Mouse (Mus musculus) liver, postnatal 0 days (tissue): ENCODE measurements around the gene Gm20388. TPM values are rescaled to one million over a fixed set of nuclear protein-coding genes. Genes with fewer than 3 reads are reported as not detected.

Source experiments
- ATAC-seq: fragments of 200-750 bp; cut with Nextera tagmentation; 2 replicates; pipeline ENCODE4 v1.8.0; 2017; ENCODE audit warnings: mild to moderate bottlenecking, moderate library complexity
- DNase-seq: peaks from one replicate; pipeline ENCODE4 v3.0.0-alpha.2; 2016
- H3K27ac ChIP-seq: fragments of 300-500 bp; sonication (generic); 2 replicates; pipeline ENCODE4 v1.5.1; 2014; ENCODE audit warnings: antibody characterized with exemption, moderate library complexity, mild to moderate bottlenecking, low read depth
- H3K27me3 ChIP-seq: fragments of 300-500 bp; sonication (generic); 2 replicates; pipeline ENCODE4 v1.6.1; 2014; ENCODE audit warnings: low read length, control low read depth, mixed read lengths; ENCODE audit not compliant: insufficient read depth
- H3K36me3 ChIP-seq: fragments of 300-500 bp; sonication (generic); replicated peaks from 2 replicates; pipeline ENCODE4 v1.6.1; 2014; ENCODE audit warnings: mild to moderate bottlenecking, control low read depth, low read length, moderate library complexity, mixed read lengths; ENCODE audit not compliant: insufficient read depth
- H3K4me1 ChIP-seq: fragments of 300-500 bp; sonication (generic); 2 replicates; pipeline ENCODE4 v1.6.1; 2014; ENCODE audit warnings: antibody characterized with exemption, mild to moderate bottlenecking, control low read depth; ENCODE audit not compliant: insufficient read depth
- H3K4me2 ChIP-seq: fragments of 300-500 bp; sonication (generic); 2 replicates; pipeline ENCODE4 v1.6.1; 2014; ENCODE audit warnings: low read depth, mild to moderate bottlenecking, low read length, moderate library complexity, mixed read lengths
- H3K4me3 ChIP-seq: fragments of 300-500 bp; sonication (generic); 2 replicates; pipeline ENCODE4 v1.5.1; 2014; ENCODE audit warnings: low read depth, low read length
- H3K9ac ChIP-seq: fragments of 300-500 bp; sonication (generic); replicated peaks from 2 replicates; pipeline ENCODE4 v1.6.1; 2014; ENCODE audit warnings: mild to moderate bottlenecking, moderate library complexity
- H3K9me3 ChIP-seq: fragments of 300-500 bp; sonication (generic); 2 replicates; pipeline ENCODE4 v1.6.1; 2016; ENCODE audit warnings: mild to moderate bottlenecking, control low read depth, low read length, mixed read lengths
- CTCF ChIP-seq: sonication (generic); IDR thresholded peaks from 2 replicates; pipeline ENCODE4 v1.5.1; 2016; ENCODE audit warnings: antibody characterized with exemption, low read depth
- EP300 ChIP-seq: IDR thresholded peaks from 2 replicates; pipeline ENCODE4 v1.6.1; 2016; ENCODE audit warnings: antibody characterized with exemption, low read depth, mild to moderate bottlenecking
- WGBS: fragments of 180-500 bp; shearing (Covaris S2); extraction: QIAGEN DNeasy Blood & Tissue Kit; methylation state at CpG from one replicate; pipeline ENCODE4 v1.1.7; 2014; ENCODE audit not compliant: insufficient replicate concordance; 5-methylcytosine and 5-hydroxymethylcytosine counted together
- polyA plus RNA-seq: library from polyadenylated mRNA; unstranded; fragments of >200 nt; fragmentation: Nextera tagmentation; extraction: Ambion mirVana; gene quantifications from 2 replicates; pipeline ENCODE4 v1.2.1, GENCODE M21; 2015

Gene Gm20388
- polyA plus RNA-seq, 1 experiment from 2014 or later: not detected

DNA sequence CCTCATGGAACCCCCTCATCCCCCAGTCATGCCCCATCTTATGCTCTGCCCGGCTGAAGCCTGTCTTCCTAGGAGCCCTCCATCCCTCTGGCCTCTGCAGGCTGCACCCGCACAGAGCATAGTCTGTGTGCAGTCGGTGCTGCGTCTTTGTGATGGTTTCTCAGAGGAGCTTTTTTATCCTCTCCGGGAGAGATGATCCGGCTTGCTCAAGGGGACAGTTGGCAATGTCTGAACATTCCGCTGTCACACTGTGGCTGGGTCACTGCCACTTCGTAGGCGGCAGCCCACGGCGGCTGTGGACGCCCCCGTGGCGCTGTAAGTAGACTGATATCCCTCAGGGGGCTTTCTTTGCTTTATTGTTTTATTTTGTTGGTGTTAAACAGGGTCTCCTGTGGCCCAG is 500.4 kb downstream of the Gm20388 start:
- no peaks in the 10 kb centered on the region for H3K36me3 ChIP-seq
- H3K4me3 ChIP-seq: no peak overlapping the region
- 87% methylated on average over 14 of the region's 14 CpGs for WGBS
- no peaks in the 10 kb centered on the region for H3K27me3 ChIP-seq
- no peak overlapping the region for H3K9ac ChIP-seq
- TF ChIP-seq EP300: no peak
- no peak for TF ChIP-seq CTCF
- H3K4me2 ChIP-seq: no peak overlapping the region
- ATAC-seq (no peak), DNase-seq (no peak)
- no peaks in the 10 kb centered on the region for H3K9me3 ChIP-seq
- no peak overlapping the region for H3K27ac ChIP-seq
- H3K4me1 ChIP-seq: peaks cover 32% of the 10 kb centered on the region

DNA sequence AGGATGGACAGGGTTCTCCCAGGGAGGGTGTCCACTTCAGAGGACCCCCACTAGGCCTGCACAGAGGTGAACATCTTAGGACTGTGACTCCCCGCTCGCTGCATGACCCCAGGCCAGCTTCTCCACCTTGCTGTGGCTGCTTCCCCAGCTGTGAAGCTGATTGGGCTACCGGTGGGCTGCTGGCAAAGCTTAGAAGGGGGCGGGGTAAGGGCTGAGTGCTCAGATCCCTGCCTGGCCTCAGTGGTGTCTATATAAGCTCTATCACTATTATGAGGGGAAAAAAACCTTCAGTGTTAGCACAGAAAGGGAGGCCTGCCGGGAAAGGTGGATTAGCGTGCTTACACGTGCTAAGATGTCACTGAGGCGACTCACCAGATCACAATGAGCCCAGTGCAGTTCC is 501.2 kb downstream of the Gm20388 start:
- Histone ChIP-seq H3K27me3 (no peaks in the 10 kb centered on the region), H3K9me3 (no peaks in the 10 kb centered on the region), H3K4me3 (no peak overlapping the region), H3K36me3 (no peaks in the 10 kb centered on the region), H3K4me2 (no peak overlapping the region), H3K9ac (no peak overlapping the region), H3K4me1 (peaks cover 39% of the 10 kb centered on the region), H3K27ac (no peak overlapping the region)
- WGBS: 84% methylated on average over 8 of the region's 8 CpGs
- ATAC-seq (no peak), DNase-seq (no peak)
- TF ChIP-seq CTCF: no peak
- TF ChIP-seq EP300: no peak

DNA sequence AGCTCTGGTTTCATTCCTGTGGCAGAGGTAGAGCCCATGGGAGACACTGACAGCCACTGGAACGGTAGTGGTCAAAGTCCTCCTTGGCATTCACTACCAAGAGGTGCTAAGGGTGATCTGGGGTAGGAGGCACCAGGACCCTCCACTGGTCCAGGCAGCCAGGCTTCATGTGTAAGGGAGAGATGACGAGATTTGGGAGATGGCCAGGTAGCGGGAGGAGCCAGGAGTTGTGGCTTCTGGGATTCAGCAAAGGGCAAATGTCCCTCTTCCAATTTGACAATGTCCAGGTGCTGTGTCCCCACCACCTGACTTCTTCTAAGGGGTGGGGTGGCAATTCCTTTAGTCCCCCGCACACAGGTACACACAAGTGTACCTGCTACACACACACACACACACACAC is 501.7 kb downstream of the Gm20388 start:
- ATAC-seq (no peak), DNase-seq (no peak)
- no peaks in the 10 kb centered on the region for H3K27me3 ChIP-seq
- no peak overlapping the region for H3K9ac ChIP-seq
- TF ChIP-seq EP300: no peak
- no peak for TF ChIP-seq CTCF
- no peak overlapping the region for H3K4me3 ChIP-seq
- H3K36me3 ChIP-seq: no peaks in the 10 kb centered on the region
- no peaks in the 10 kb centered on the region for H3K9me3 ChIP-seq
- no peak overlapping the region for H3K27ac ChIP-seq
- WGBS: 76% methylated on average over 4 of the region's 4 CpGs
- H3K4me1 ChIP-seq: peaks cover 42% of the 10 kb centered on the region
- no peak overlapping the region for H3K4me2 ChIP-seq

DNA sequence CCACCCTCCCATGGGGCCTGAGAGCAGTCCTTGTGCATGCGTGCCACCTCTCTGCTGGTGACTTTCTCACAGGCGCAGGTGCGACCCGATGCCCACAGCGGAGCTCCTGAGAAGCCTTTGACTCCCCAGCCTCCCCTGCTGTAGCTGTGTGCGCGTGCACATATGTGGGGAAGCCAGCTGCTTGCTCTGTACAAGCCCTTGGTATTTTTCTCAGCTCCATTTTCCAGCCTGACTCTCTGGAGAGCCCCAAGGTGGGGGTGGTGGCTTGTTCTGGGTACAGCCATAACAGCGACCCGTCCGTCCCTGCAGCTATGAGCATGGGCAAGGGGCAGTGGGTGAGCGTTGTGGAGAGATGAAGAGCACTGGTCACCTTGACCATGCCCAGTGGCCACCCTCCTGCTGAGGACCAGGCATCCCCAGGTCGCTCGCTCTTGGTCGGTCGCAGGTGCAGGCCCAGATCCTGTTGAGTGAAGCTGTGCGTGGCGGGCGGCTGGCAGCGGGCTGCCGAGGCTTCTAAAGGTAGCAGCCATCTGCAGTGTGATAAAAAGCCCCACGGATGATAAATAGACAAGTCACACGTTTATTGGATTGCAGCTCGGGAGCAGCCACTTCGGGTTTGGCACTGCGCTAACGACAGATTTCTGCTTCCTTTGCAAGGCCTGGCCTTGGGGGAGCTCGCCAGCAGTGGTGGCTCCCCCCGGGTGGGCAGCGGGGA is 502.4 kb downstream of the Gm20388 start:
- Histone ChIP-seq H3K4me3 (no peak overlapping the region), H3K27ac (no peak overlapping the region), H3K9ac (no peak overlapping the region), H3K9me3 (no peaks in the 10 kb centered on the region), H3K27me3 (no peaks in the 10 kb centered on the region), H3K4me2 (no peak overlapping the region), H3K36me3 (no peaks in the 10 kb centered on the region), H3K4me1 (peaks cover 42% of the 10 kb centered on the region)
- WGBS: 71% methylated on average over 29 of the region's 29 CpGs
- DNase-seq (no peak), ATAC-seq (no peak)
- TF ChIP-seq CTCF (no peak), EP300 (no peak)

DNA sequence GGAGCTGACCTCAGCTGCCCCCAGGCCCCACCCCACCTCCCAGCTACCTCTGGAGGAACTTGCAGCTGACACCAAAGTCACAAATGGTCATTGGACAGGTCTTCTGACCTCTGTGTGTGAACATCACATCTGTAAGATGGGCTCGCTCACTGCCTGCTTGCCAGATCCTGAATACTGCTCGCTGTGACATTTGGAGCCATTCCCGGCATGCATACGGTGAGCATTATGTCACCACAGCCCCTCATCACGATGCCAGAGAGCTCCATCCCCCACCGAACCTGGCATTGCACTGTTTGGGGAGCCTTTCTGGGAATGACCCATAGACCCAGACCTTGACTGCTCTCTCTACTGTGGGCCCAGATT is 503.0 kb downstream of the Gm20388 start:
- no peak overlapping the region for H3K9ac ChIP-seq
- no peak for ATAC-seq
- H3K4me3 ChIP-seq: no peak overlapping the region
- H3K4me2 ChIP-seq: no peak overlapping the region
- no peak overlapping the region for H3K27ac ChIP-seq
- no peak for TF ChIP-seq CTCF
- H3K9me3 ChIP-seq: no peaks in the 10 kb centered on the region
- H3K27me3 ChIP-seq: no peaks in the 10 kb centered on the region
- peaks cover 40% of the 10 kb centered on the region for H3K4me1 ChIP-seq
- DNase-seq: no peak
- no peaks in the 10 kb centered on the region for H3K36me3 ChIP-seq
- WGBS: 80% methylated on average over 6 of the region's 6 CpGs

DNA sequence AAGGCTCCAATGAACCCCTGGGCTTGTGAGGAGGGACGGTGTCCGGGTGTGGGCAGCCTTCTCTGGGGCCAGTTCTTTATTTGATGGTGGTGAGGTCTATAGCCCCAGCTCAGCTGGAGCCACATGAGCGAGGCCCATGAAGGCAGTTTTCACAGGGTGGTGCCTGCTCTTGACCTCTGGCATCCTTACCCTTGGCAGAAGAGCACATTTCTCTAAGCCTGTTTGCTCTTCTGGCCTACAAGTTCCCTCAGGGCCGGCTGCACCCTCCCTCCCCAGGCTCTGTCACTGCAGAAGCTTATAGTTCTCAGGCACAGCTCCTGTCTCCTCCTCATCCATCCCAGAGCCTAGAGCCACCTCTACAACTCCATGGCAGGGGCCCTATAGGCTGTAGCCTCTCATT is 503.6 kb downstream of the Gm20388 start:
- Histone ChIP-seq H3K4me1 (peaks cover 37% of the 10 kb centered on the region), H3K27ac (no peak overlapping the region), H3K9ac (no peak overlapping the region), H3K27me3 (no peaks in the 10 kb centered on the region), H3K9me3 (no peaks in the 10 kb centered on the region), H3K36me3 (no peaks in the 10 kb centered on the region), H3K4me3 (no peak overlapping the region), H3K4me2 (no peak overlapping the region)
- TF ChIP-seq EP300 (no peak), CTCF (no peak)
- 80% methylated on average over 4 of the region's 4 CpGs for WGBS
- ATAC-seq: no peak
- DNase-seq: no peak

DNA sequence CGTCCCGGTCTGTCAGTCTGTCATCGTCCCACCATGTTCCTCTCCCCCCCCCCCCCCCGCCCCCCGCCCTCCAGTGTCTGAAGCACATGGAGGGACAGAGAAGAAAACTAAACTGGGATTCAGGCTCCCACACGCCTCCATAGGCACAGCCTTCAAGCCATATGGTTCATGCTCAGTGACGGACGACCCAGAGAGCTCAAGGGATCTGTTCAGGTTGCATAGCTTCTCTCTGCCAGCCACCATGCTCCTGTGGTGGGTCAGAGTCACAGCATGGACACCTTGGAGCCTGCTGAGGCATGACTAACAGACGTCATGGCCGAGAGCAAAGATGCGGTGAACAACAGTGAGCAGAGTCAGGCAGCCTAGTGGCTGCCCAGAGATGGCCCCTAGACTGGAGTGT is 504.8 kb downstream of the Gm20388 start:
- WGBS: 75% methylated on average over 9 of the region's 11 CpGs
- H3K4me3 ChIP-seq: no peak overlapping the region
- H3K36me3 ChIP-seq: no peaks in the 10 kb centered on the region
- H3K4me1 ChIP-seq: peaks cover 34% of the 10 kb centered on the region
- no peaks in the 10 kb centered on the region for H3K9me3 ChIP-seq
- no peak overlapping the region for H3K27ac ChIP-seq
- no peak overlapping the region for H3K4me2 ChIP-seq
- no peak overlapping the region; the same call in 1 of the 2 replicates for H3K9ac ChIP-seq
- no peaks in the 10 kb centered on the region for H3K27me3 ChIP-seq
- TF ChIP-seq EP300 (no peak), CTCF (no peak)
- ATAC-seq: no peak
- DNase-seq: no peak
